Mouse (Mus musculus) ES-Bruce4 (cell line): ENCODE measurements around the gene Spata17.

Source experiments
- CTCF ChIP-seq: IDR thresholded peaks from one replicate; pipeline ENCODE4 v1.8.1; 2011; ENCODE audit warnings: low read depth, low read length
- EP300 ChIP-seq: IDR thresholded peaks from 2 replicates; pipeline ENCODE4 v1.6.1; 2011; ENCODE audit warnings: low read depth, low read length; ENCODE audit not compliant: insufficient read depth

DNA sequence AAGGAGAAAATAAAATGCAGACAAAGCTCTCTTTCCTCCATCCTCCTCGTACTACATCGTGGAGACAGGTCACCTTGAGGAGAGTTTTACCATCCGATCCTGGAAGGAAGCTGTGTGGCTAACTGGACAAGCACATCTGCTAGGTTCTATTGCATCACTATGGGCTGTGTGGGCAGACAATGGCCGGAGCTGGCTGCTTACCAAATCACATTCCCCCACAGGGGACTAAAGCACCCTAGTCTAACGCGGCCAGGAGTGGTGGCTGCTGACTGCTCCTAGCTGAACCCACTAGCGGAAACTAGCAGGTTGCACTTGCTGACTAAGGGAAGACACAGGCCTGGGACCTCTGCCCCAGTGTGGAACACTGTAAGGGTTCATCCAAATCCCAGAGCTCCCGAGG is 72.3 kb downstream of the Spata17 start:
- TF ChIP-seq CTCF (no peak), EP300 (no peak)
